In genomic region chr11:29692111-29692682, GRCm38 (mm10) we compare ENCODE assay signal across 7 mouse cellular contexts. TPM values are rescaled to one million over a fixed set of nuclear protein-coding genes. Genes with fewer than 3 reads are reported as not detected.
DNase-seq lines count a peak whose midpoint lies in the region; ATAC-seq and TF ChIP-seq lines count a peak whose summit lies in the region.

No protein-coding gene starts in this region.

- H3K4me3 ChIP-seq in C2C12 (ENCODE audit: insufficient read depth, poor library complexity, severe bottlenecking) (peak overlapping the region; percentile 18), ES-E14 (ENCODE audit: insufficient read depth in 1 of 2, low read depth in 1 of 2, low read length in 2 of 2, poor library complexity in 1 of 2, severe bottlenecking in 1 of 2) (peak overlapping the region; percentile 41 to 43)
- peak overlapping the region; percentile 98 for H3K4me3 ChIP-seq in heart, embryonic 10.5 days
- peak overlapping the region; percentile 98 for H3K4me3 ChIP-seq in kidney, embryonic 15.5 days (replicated peaks)

- H3K9ac ChIP-seq in ES-E14 (ENCODE audit: insufficient read depth, low read depth, low read length, poor library complexity, severe bottlenecking) = peak overlapping the region; percentile 44; the same call in 1 of the 2 replicates
- H3K9ac ChIP-seq in kidney, embryonic 15.5 days = no peak overlapping the region

- H3K79me2 ChIP-seq in C2C12 (ENCODE audit: control insufficient read depth, insufficient read depth) = peaks cover 46% of the 10 kb centered on the region

- H3K36me3 ChIP-seq in C2C12 (ENCODE audit: control insufficient read depth, insufficient read depth) = peaks cover 31% of the 10 kb centered on the region
- H3K36me3 ChIP-seq in ES-E14 (ENCODE audit: control insufficient read depth, insufficient read depth, low read length, poor library complexity, severe bottlenecking) = no peaks in the 10 kb centered on the region; the same call in 1 of the 2 replicates
- H3K36me3 ChIP-seq in heart, embryonic 10.5 days = no peaks in the 10 kb centered on the region
- H3K36me3 ChIP-seq in kidney, embryonic 15.5 days = peaks cover 5% of the 10 kb centered on the region; the same call in 1 of the 2 replicates

- ATAC-seq in kidney, embryonic 15.5 days (replicated peaks; ENCODE audit: low FRiP score) = no peak

- no peak for TF ChIP-seq CTCF in C2C12 (IDR thresholded peaks at IDR 0.05; ENCODE audit: control insufficient read depth, insufficient read depth, insufficient read length)

- peak overlapping the region; percentile 47 for H3K4me2 ChIP-seq in kidney, embryonic 15.5 days

- peaks cover 39% of the 10 kb centered on the region for H3K79me3 ChIP-seq in C2C12 (ENCODE audit: low read depth)

- peaks cover 0 to 9% of the 10 kb centered on the region in 2 experiments; a peak in 2 of 4 replicates for H3K4me1 ChIP-seq in ES-E14 (ENCODE audit: control insufficient read depth in 2 of 2, insufficient read depth in 2 of 2, low read length in 2 of 2, poor library complexity in 1 of 2)
- peaks cover 3% of the 10 kb centered on the region; the same call in 1 of the 2 replicates for H3K4me1 ChIP-seq in heart, embryonic 10.5 days
- H3K4me1 ChIP-seq in kidney, embryonic 15.5 days = peaks cover 12% of the 10 kb centered on the region

- no peaks in the 10 kb centered on the region for H3K9me3 ChIP-seq in ES-E14 (ENCODE audit: control insufficient read depth, insufficient read depth, low read depth, low read length)
- no peaks in the 10 kb centered on the region for H3K9me3 ChIP-seq in heart, embryonic 10.5 days
- H3K9me3 ChIP-seq in kidney, embryonic 15.5 days (replicated peaks) = no peaks in the 10 kb centered on the region

- no peaks in the 10 kb centered on the region for H3K27me3 ChIP-seq in C2C12 (ENCODE audit: control insufficient read depth, insufficient read depth, insufficient read length)
- no peaks in the 10 kb centered on the region for H3K27me3 ChIP-seq in heart, embryonic 10.5 days (ENCODE audit: insufficient read depth, poor library complexity, severe bottlenecking)
- no peaks in the 10 kb centered on the region for H3K27me3 ChIP-seq in kidney, embryonic 15.5 days

- H3ac ChIP-seq in C2C12 (ENCODE audit: control insufficient read depth, insufficient read length, low read depth) = no peak overlapping the region

- peak overlapping the region; percentile 92 for H3K27ac ChIP-seq in ES-E14 (ENCODE audit: insufficient read depth, low read depth, low read length, poor library complexity, severe bottlenecking)
- peak overlapping the region; percentile 42; the same call in 1 of the 2 replicates for H3K27ac ChIP-seq in heart, embryonic 10.5 days
- peak overlapping the region; percentile 82 for H3K27ac ChIP-seq in kidney, embryonic 15.5 days

- DNase-seq in ES-E14 (ENCODE audit: low read depth, low spot score) = peak; percentile 27
- DNase-seq in embryo, embryonic 11 days = peak; percentile 41
- DNase-seq in heart, embryonic 10.5 days (ENCODE audit: low spot score) = peak; percentile 75
- peak; percentile 32 for DNase-seq in lung, postnatal 36 days
- DNase-seq in testis, postnatal 14 days (ENCODE audit: low spot score) = peak; percentile 44

- WGBS in heart, embryonic 10.5 days = 9% methylated on average over 12 of the region's 12 CpGs
- WGBS in kidney, embryonic 15.5 days = 14% methylated on average over 12 of the region's 12 CpGs

- in situ Hi-C loops in ES-E14 (cut with MboI; ENCODE audit: low sequenced_read_pairs in 2 of 2, unreplicated experiment in 2 of 2) = no loop called here

TF ChIP-seq in C2C12, 6 proteins besides CTCF, POLR2A, EP300 and RAD21:
- TF ChIP-seq FOSL1 (IDR thresholded peaks at IDR 0.05; ENCODE audit: insufficient read depth, low read length, poor library complexity, severe bottlenecking) (peak; percentile 97), USF1 (IDR thresholded peaks at IDR 0.05; ENCODE audit: low read depth) (no peak), MYOG (IDR thresholded peaks at IDR 0.05; ENCODE audit: control insufficient read depth, extremely low read depth, insufficient read length) (no peak), MYOD1 (IDR thresholded peaks at IDR 0.05; ENCODE audit: control insufficient read depth, insufficient read length, low read depth) (peak; percentile 13), CEBPB (IDR thresholded peaks at IDR 0.05; ENCODE audit: low read depth) (no peak), MAX (IDR thresholded peaks at IDR 0.05) (no peak)

TF ChIP-seq in ES-E14, 5 proteins besides CTCF, POLR2A, EP300 and RAD21:
- TF ChIP-seq ZNF384 (IDR thresholded peaks at IDR 0.05; ENCODE audit: low read depth, low read length) (peak; percentile 93), CHD2 (IDR thresholded peaks at IDR 0.05; ENCODE audit: low read depth, low read length) (no peak)

RNA-seq across cellular contexts. Expression of gene Rtn4, which starts 0.6 kb away (rescaled TPM):
- 213 TPM for polyA plus RNA-seq in C2C12 (2012; fragmentation: generic; extraction: Trizol)
- 360 and 368 TPM in 2 replicates for total RNA-seq in ES-E14 (2012; rRNA removed)
- polyA plus RNA-seq in heart, embryonic 10.5 days (2016; fragmentation: Nextera tagmentation; extraction: Ambion mirVana) = 52.6 and 76.8 TPM in 2 replicates
- 54.8 and 56.0 TPM in 2 replicates for polyA plus RNA-seq in kidney, embryonic 15.5 days (2015; fragmentation: Nextera tagmentation; extraction: Ambion mirVana)

Comparison
In these comparisons a context has a peak if more than half of its experiments do, and no peak if none do; other contexts are left out.
1. H3K4me3 ChIP-seq: peak in every context shown above with its lines; median percentile 98 in heart, embryonic 10.5 days; 98 in kidney, embryonic 15.5 days; 42 in ES-E14; 18 in C2C12.
2. H3K27ac ChIP-seq: peak in every context shown above with its lines; median percentile 92 in ES-E14; 82 in kidney, embryonic 15.5 days; 42 in heart, embryonic 10.5 days.